Mouse (Mus musculus) layer of hippocampus, adult 2 months (tissue): ENCODE data around the gene BC049715. TPM values are rescaled to one million over a fixed set of nuclear protein-coding genes. Genes with fewer than 3 reads are reported as not detected.
A peak's percentile ranks its signal among the peaks of the same experiment; 100 is the strongest.
"Not testable (repeated sequence)": the region's sequence is repeated elsewhere in the genome, so short reads cannot be mapped to it uniquely, and the experiment has no call there.

Experiments
- DNase-seq, 2 experiments: peaks; one replicate each; pipeline ENCODE4 v3.0.0; 2022; ENCODE audit warnings: low spot score in 2 of 2
- H3K27ac ChIP-seq: fragments of 200-600 bp; 2 replicates; pipeline ENCODE4 v1.8.1; 2022
- H3K4me3 ChIP-seq: fragments of 200-600 bp; 2 replicates; pipeline ENCODE4 v1.8.1; 2022; ENCODE audit warnings: mild to moderate bottlenecking
- CTCF ChIP-seq: fragments of 200-600 bp; conservative IDR thresholded peaks from 2 replicates; pipeline ENCODE4 v1.8.1; 2022; ENCODE audit warnings: antibody characterized with exemption, mild to moderate bottlenecking, moderate library complexity
- microRNA-seq, 2 experiments: library from miRNA; unstranded; fragments of <30 nt; microRNA quantifications; one replicate each; pipeline ENCODE4 v1.2.0; 2021
- total RNA-seq, 2 experiments: library from RNA; stranded (reverse); gene quantifications; 2 replicates each; pipeline ENCODE4 v1.2.3; 2021

BC049715 gene
- total RNA-seq, 2 experiments from 2014 or later, result 3.8 to 5.4 TPM

DNA sequence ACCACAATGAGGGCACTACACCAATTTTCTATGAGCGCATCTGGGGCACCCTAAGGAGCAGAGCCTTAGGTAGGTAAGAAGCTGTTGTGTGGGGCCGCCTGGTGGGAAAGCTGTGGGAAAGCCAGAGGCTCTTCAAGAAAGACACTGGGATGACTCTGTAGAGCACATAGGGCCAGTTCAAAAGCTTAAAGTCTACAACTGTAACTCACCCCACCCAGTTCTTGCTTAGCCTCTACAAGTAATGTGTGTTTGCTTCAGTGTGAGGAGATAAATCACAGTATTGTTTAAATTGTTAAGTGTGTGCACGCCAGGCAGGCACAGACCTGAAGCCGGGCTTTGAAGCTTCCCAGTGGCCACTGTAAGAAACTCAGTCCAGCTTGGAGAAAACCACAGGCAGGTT, 38.7 kb downstream of the BC049715 start:
- Histone ChIP-seq H3K4me3 (no peak overlapping the region), H3K27ac (no peak overlapping the region)
- DNase-seq, result no peak
- no peak for TF ChIP-seq CTCF

DNA sequence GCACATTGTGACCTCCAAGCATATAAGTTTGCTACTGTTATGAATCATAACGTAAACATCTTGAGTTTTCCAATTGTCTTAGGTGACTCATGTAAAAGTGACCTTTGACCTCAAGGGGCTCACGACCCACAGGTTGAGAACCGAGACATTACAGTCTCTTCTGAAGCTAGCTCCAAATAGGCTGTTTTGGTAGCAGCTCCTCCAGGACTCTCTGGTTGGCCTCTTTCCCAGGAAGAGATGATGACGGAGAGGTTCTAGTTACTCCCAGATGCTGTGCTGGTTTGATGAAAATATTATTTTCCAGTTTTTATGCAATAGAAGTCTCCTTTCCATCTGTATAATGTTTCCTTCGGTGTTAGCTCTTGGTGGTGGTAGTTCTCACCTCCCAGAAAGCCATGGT, 41.5 kb downstream of the BC049715 start:
- DNase-seq, result no peak
- Histone ChIP-seq H3K4me3 (no peak overlapping the region), H3K27ac (no peak overlapping the region)
- no peak for TF ChIP-seq CTCF

DNA sequence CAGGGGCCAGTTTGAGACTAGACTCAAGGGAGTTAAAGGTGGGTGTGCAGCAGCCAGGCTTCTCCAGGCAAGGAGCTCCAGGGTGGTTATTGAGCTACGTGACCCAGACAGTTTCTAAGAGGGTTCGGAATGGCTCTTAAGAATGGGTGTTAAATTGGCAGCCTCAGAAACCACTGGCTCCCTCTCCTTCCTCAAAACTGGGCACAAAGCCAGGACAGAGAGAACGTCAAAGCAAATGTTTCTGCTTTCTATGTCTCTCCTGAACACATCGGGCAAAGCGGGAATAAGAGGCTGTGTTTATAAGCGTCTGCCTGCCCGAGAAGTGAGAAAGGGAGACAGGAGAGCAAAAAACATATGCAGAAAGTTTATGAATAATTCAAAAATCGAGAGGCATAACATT, 47.2 kb downstream of the BC049715 start:
- Histone ChIP-seq H3K27ac (no peak overlapping the region), H3K4me3 (no peak overlapping the region; the same call in 1 of the 2 replicates)
- DNase-seq, result no peak
- no peak for TF ChIP-seq CTCF

DNA sequence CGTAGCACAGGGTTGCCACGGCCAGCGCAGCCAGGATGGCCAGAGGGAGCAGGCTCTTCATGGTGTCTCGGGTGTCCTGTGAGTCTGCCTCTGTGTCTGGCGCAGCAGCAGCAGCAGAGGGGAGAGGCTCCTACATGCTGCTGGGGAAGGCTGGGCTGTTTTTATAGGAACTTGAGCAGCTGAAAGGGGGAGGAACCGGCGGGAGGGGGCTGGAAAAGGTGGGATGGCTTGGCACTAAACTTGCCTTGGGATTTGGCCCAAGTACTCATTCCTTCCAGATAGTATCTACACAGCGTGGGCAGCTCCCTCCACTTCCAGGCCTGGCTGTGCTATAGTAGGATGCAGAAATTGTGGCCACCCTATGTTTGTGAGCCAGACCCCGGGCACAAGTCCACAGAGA, 48.2 kb downstream of the BC049715 start, which contains the start of gene Mgp:
TSS of gene Mgp (minus strand) at position 154 of the 400 bp plus-strand sequence.
- DNase-seq, result peak; percentile 19 to 29
- Histone ChIP-seq H3K4me3 (no peak within 1 kb of the TSS; the same call in 1 of the 2 replicates), H3K27ac (no peak within 1 kb of the TSS)
- no peak for TF ChIP-seq CTCF

DNA sequence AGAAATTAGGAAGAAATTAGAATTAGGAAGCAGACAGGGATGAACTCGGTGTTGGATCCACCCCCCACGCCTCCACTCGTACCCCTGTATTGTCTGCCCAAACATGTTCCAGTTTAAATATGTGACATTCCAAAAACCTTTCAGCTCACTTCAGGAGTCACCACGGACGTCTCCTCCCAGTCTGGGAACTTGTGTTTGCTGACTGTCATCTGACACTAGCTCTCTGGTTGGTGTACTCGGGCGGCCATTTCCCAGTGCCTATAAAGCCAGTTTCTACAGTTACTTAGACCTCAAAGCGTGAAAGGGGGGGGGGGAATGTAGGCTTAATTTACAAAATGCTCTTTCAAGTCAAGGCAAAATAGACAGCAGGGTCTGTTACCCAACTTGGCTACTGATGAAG, 54.3 kb downstream of the BC049715 start:
- Histone ChIP-seq H3K4me3 (no peak overlapping the region), H3K27ac (no peak overlapping the region)
- TF ChIP-seq CTCF, result no peak
- no peak for DNase-seq

DNA sequence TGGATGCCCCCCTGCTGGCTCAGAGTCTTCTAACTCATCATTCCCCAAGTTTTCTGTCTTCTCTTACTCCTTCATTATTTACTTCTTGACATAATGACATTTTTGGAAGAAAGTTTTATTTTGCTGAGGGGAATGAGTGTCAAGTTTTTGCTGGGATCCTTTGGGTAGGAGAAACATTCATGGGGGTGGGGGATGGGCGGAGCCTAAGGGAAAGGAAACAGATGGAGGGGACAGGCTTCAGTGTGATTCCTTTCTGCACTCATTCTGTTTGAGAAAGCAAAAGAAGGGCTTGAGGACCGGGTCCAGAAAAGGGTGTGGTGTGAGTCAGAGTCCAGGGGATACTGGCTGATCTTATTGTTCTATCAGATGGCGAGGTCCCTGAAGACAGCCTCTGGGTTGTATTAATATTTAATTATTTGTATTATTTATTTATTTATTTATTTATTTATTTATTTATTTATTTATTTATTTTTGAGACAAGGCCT, 56.0 kb downstream of the BC049715 start:
- DNase-seq, result no peak
- no peak overlapping the region for H3K4me3 ChIP-seq
- no peak for TF ChIP-seq CTCF

DNA sequence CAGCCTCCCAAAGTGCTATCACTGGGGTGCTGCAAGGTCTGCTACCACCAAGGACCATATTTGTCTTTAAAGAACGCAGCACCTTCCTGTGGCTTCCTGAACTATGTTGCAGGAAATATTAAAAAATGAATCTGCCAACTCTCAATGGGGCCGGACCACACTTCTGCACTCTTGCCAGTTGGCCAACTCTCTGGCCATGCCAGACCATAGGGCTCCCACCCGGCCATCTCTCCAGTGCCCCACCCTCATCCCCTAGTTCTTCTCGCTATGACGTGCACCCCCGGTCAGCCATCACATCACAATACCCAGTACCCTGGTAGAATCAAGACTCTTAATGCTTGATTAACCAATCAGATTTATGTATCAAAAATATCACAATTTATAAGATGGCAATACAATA, 56.5 kb downstream of the BC049715 start:
- no peak for TF ChIP-seq CTCF

More for the DNA sequence above, 56.0 kb downstream of the BC049715 start:
- H3K27ac ChIP-seq, result no peak overlapping the region

DNA sequence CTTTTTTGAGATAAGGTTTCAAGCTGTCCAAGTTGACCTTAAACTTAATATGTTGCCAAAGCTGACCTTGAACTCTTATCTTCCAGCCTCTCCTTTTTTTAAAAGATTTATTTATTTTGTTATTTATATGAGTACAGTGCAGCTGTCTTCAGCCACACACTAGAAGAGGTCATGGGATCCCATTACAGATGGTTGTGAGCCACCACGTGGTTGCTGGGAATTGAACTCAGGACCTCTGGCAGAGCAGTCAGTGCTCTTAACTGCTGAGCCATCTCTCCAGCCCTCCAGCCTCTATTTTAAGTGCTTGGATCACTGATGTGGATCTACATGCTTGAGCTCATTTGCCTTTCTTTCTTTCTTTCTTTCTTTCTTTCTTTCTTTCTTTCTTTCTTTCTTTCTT, 57.3 kb downstream of the BC049715 start:
- not testable (repeated sequence) for H3K27ac ChIP-seq

More for the DNA sequence above, 56.5 kb downstream of the BC049715 start:
- no peak for DNase-seq
- no peak overlapping the region for H3K4me3 ChIP-seq
- no peak overlapping the region for H3K27ac ChIP-seq

DNA sequence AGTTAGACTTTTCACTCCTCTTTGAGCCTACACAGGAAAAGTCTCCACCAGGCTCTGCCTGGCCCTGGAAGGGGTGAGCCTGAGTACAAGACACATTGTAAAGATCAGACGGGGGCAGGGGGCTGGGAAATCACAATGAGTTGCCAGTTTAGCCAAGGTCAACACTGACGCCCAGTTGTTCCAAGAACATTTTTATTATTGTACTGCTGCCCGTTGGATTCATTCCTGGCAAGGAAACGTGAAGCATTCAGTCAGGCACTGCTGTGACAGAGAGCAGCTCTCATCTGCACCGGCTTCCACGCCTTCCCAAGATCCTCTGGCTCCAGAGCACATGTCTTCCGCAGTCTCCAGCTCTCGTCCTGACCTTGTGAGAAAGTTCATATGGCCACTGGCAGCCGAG, 60.4 kb downstream of the BC049715 start:
- no peak for TF ChIP-seq CTCF
- Histone ChIP-seq H3K4me3 (no peak overlapping the region), H3K27ac (no peak overlapping the region)
- no peak for DNase-seq

More for the DNA sequence above, 57.3 kb downstream of the BC049715 start:
- H3K4me3 ChIP-seq, DNase-seq: not testable (repeated sequence)

DNA sequence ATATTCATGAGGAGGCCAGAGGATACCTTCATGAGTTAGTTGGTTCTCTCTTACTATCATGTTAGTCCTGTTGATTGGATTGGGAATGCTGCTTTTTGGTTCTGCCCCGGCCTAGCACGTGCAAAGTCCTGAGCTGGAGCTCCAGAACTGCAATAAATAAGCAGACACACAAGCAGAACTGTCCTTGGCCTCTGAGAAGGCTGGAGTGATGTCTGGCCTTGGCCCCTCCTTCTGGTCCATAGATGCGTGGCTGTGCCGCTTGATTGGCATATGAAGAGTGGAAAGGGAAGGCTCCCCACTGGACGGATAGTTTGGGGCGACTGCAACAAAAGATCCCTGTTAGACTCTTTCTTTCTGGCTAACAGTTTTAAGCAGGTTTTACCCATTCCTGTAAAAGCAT, 61.6 kb downstream of the BC049715 start:
- DNase-seq, result no peak
- H3K4me3 ChIP-seq, result no peak overlapping the region
- no peak overlapping the region for H3K27ac ChIP-seq
- no peak for TF ChIP-seq CTCF

DNA sequence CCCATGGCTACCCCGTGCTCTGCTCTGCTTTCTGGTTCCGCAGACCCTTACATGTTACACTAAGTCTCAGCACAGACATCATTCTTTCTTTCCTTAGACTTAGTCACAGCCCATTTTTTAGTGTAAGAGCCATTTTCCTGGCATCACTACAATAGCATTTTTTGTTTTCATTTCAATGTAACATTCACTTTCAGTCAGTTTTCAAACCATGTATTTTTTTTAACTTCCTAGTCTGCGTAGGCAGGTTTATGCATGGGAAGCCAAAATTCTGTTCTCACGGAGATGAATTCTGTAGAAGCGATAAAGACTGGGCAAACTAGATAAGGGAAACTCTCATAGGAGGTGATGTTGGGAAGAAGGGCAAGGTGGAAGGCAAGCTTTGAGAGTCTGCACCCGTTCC, 62.1 kb downstream of the BC049715 start:
- DNase-seq, result peak in 1 of 2 experiments; percentile 49
- TF ChIP-seq CTCF, result no peak
- H3K27ac ChIP-seq, result no peak overlapping the region
- no peak overlapping the region for H3K4me3 ChIP-seq

Small RNA genes lying within 50 kb of the gene (microRNA-seq; reads per million reads assigned to microRNA genes)
- gene Gm44364, result 0 reads per million in 2 experiments

Other genes with a start within 250 kb of the BC049715 start
- gene Plbd1, start 165.7 kb upstream of the BC049715 start, total RNA-seq, result under 1 TPM; 0.33 to 0.34 TPM
- gene Gucy2c, start 45.9 kb upstream of the BC049715 start, total RNA-seq, result under 1 TPM; 0.36 to 0.54 TPM
- 10 to 100 TPM; 11.6 to 12.8 TPM for gene Hist4h4, start 23.2 kb upstream of the BC049715 start, total RNA-seq
- gene H2afj, start 19.4 kb upstream of the BC049715 start, total RNA-seq, result 10 to 100 TPM; 69.6 to 72.3 TPM
- 100 to 1,000 TPM; 134 to 138 TPM for gene Wbp11, start 607 bp downstream of the BC049715 start, total RNA-seq
- 1 to 10 TPM; 5.8 to 7.9 TPM for gene Smco3, start 7.8 kb downstream of the BC049715 start, total RNA-seq
- gene Art4, start 30.1 kb downstream of the BC049715 start, total RNA-seq, result not detected
- 10 to 100 TPM; 23.1 to 29.1 TPM for gene Mgp, start 48.2 kb downstream of the BC049715 start, total RNA-seq
- under 1 TPM; 0.26 to 0.52 TPM for gene Erp27, start 94.6 kb downstream of the BC049715 start, total RNA-seq
- gene Pde6h, start 96.2 kb downstream of the BC049715 start, total RNA-seq, result under 1 TPM; 0.44 to 0.61 TPM
- 1 to 10 TPM; 8.5 to 9.4 TPM for gene Arhgdib, start 114.3 kb downstream of the BC049715 start, total RNA-seq